Comparison of ENCODE assay signal across 20 mouse cellular contexts in genomic region chr19:22780192-22780843, GRCm38 (mm10).
DNase-seq lines count a peak whose midpoint lies in the region; ATAC-seq and TF ChIP-seq lines count a peak whose summit lies in the region.
"Had no signal": no experiment of that assay in that cellular context is flagged by ENCODE, and none has a peak within 500 bp of the region (broad histone marks: within the 10 kb centered on the region; RNA-seq: fewer than 3 reads in every experiment).

No protein-coding gene starts in this region.

- no peak overlapping the region for H3K27ac ChIP-seq in forebrain, embryonic 16.5 days (ENCODE audit: low read length)
- no peak overlapping the region for H3K27ac ChIP-seq in forebrain, embryonic 15.5 days (replicated peaks)
- no peak overlapping the region for H3K27ac ChIP-seq in left cerebral cortex, adult 2 months
- H3K27ac ChIP-seq: forebrain, embryonic 13.5 days; heart, adult 2 months; hindbrain, embryonic 10.5 days; hindbrain, embryonic 14.5 days; intestine, embryonic 15.5 days had no signal

- TF ChIP-seq CTCF in left cerebral cortex, adult 2 months (IDR thresholded peaks at IDR 0.05): no peak

- WGBS in forebrain, embryonic 16.5 days: 70% methylated on average over 7 of the region's 7 CpGs
- 65% methylated on average over 7 of the region's 7 CpGs for WGBS in forebrain, embryonic 15.5 days

- H3K9ac ChIP-seq in forebrain, embryonic 16.5 days (replicated peaks; ENCODE audit: low read depth, low read length): no peak overlapping the region
- no peak overlapping the region for H3K9ac ChIP-seq in forebrain, embryonic 15.5 days (replicated peaks)
- H3K9ac ChIP-seq: forebrain, embryonic 13.5 days; heart, embryonic 12.5 days; hindbrain, embryonic 14.5 days; intestine, embryonic 15.5 days had no signal

- no peaks in the 10 kb centered on the region for H3K36me3 ChIP-seq in forebrain, embryonic 16.5 days (ENCODE audit: control insufficient read depth, insufficient read depth)
- H3K36me3 ChIP-seq in forebrain, embryonic 15.5 days: no peaks in the 10 kb centered on the region
- H3K36me3 ChIP-seq: heart, embryonic 12.5 days; hindbrain, embryonic 10.5 days; intestine, embryonic 15.5 days had no signal

- H3K4me1 ChIP-seq in forebrain, embryonic 16.5 days (replicated peaks; ENCODE audit: control insufficient read depth, insufficient read depth, low read length): no peaks in the 10 kb centered on the region
- H3K4me1 ChIP-seq in forebrain, embryonic 15.5 days: no peaks in the 10 kb centered on the region
- H3K4me1 ChIP-seq: forebrain, embryonic 13.5 days; heart, embryonic 12.5 days; hindbrain, embryonic 10.5 days; intestine, embryonic 15.5 days had no signal

- DNase-seq in left cerebral cortex, adult 11 months (ENCODE audit: low spot score): peak; percentile 23
- no peak for DNase-seq in left cerebral cortex, adult 2 months (ENCODE audit: extremely low spot score in 1 of 2, low spot score in 2 of 2)
- peak; percentile 40 to 54 for DNase-seq in right cerebral cortex, postnatal 10 days (ENCODE audit: low spot score in 2 of 2)
- DNase-seq in right cerebral cortex, postnatal 14 days: no peak
- DNase-seq in kidney, adult 18-20 months: no peak
- DNase-seq: adrenal gland, postnatal 14 days; cerebellum, adult 2 months; cerebellum, postnatal 10 days; gastrocnemius, postnatal 14 days; heart, adult 2 months had no signal

- no peaks in the 10 kb centered on the region for H3K27me3 ChIP-seq in forebrain, embryonic 16.5 days (replicated peaks; ENCODE audit: control insufficient read depth, insufficient read depth, low read length)
- no peaks in the 10 kb centered on the region for H3K27me3 ChIP-seq in forebrain, embryonic 15.5 days
- H3K27me3 ChIP-seq: CH12.LX; forebrain, embryonic 13.5 days; heart, embryonic 12.5 days; intestine, embryonic 15.5 days had no signal

- no peaks in the 10 kb centered on the region for H3K9me3 ChIP-seq in forebrain, embryonic 16.5 days (ENCODE audit: control insufficient read depth, low read length)
- H3K9me3 ChIP-seq in forebrain, embryonic 15.5 days: no peaks in the 10 kb centered on the region
- H3K9me3 ChIP-seq: forebrain, embryonic 13.5 days; heart, embryonic 12.5 days; hindbrain, embryonic 10.5 days; intestine, embryonic 15.5 days had no signal

- no peak overlapping the region for H3K4me2 ChIP-seq in forebrain, embryonic 16.5 days (ENCODE audit: low read length)
- H3K4me2 ChIP-seq in forebrain, embryonic 15.5 days (replicated peaks): no peak overlapping the region
- H3K4me2 ChIP-seq: forebrain, embryonic 13.5 days; heart, embryonic 12.5 days; hindbrain, embryonic 14.5 days; intestine, embryonic 15.5 days had no signal

- peak; percentile 38; the same call in 1 of the 2 replicates for ATAC-seq in forebrain, embryonic 16.5 days
- no peak for ATAC-seq in forebrain, embryonic 15.5 days (replicated peaks)
- ATAC-seq: activated CD4-positive, CD25-positive, alpha-beta regulatory T cell, adult 4 months; forebrain, embryonic 13.5 days; intestine, embryonic 15.5 days; Patski had no signal

- H3K4me3 ChIP-seq in forebrain, embryonic 16.5 days (replicated peaks; ENCODE audit: low read length): no peak overlapping the region
- no peak overlapping the region for H3K4me3 ChIP-seq in forebrain, embryonic 15.5 days
- no peak overlapping the region for H3K4me3 ChIP-seq in left cerebral cortex, adult 2 months
- H3K4me3 ChIP-seq: forebrain, embryonic 13.5 days; heart, adult 2 months; heart, embryonic 12.5 days; hindbrain, embryonic 10.5 days; intestine, embryonic 15.5 days had no signal

- intact Hi-C loops in left cerebral cortex, adult 2 months (cut with DNase I): no loop called here

Comparison
In these comparisons a context has a peak if more than half of its experiments do, and no peak if none do; other contexts are left out.
1. DNase-seq: peak in left cerebral cortex, adult 11 months (single experiment) and right cerebral cortex, postnatal 10 days (2 of 2); none in left cerebral cortex, adult 2 months (0 of 2), right cerebral cortex, postnatal 14 days (single experiment) and kidney, adult 18-20 months (single experiment).